Mouse (Mus musculus) E14TG2a.4 (cell line): ENCODE measurements around the gene Banp.

Experiments
- H3K27me3 ChIP-seq: 2 replicates; pipeline ENCODE4 v1.6.1; 2014; ENCODE audit warnings: low read length, control low read depth; ENCODE audit not compliant: insufficient read depth
- H3K36me3 ChIP-seq: 2 replicates; pipeline ENCODE4 v1.6.1; 2014; ENCODE audit warnings: low read length, control low read depth; ENCODE audit not compliant: insufficient read depth
- H3K4me1 ChIP-seq: replicated peaks from 2 replicates; pipeline ENCODE4 v1.6.1; 2014; ENCODE audit warnings: low read depth, low read length, control low read depth
- H3K4me3 ChIP-seq: replicated peaks from 2 replicates; pipeline ENCODE4 v1.5.1; 2014; ENCODE audit warnings: mild to moderate bottlenecking, low read length
- H3K9me3 ChIP-seq: 2 replicates; pipeline ENCODE4 v1.6.1; 2014; ENCODE audit warnings: low read length, control low read depth
- CTCF ChIP-seq: conservative IDR thresholded peaks from 2 replicates; pipeline ENCODE4 v1.5.1; 2014; ENCODE audit warnings: low read length
- NANOG ChIP-seq: IDR thresholded peaks from 2 replicates; pipeline ENCODE4 v1.6.1; 2014; ENCODE audit warnings: borderline replicate concordance, low read length, mixed read lengths
- POU5F1 ChIP-seq: IDR thresholded peaks from 2 replicates; pipeline ENCODE4 v1.6.1; 2014; ENCODE audit warnings: low read length, borderline replicate concordance

The Banp gene

DNA sequence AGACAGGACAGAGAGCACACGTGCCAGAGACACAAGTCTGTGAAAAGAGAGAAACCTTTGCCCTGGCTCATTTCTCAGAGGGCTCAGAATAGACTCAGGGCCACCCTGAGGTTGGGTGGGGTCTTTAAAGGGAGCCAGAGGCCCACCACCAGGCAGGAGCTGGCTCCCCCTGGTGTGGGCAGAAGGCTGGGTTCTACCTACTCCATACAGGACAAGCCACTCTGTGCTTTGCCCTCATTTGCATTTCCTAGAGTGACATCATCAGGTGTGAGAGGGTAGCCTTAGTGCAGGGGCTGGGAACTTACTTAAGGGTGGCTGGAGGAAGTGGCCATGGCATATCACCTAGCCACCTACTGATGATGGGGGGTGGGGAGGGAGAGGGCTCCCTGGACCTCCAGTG lies 106.6 kb downstream of the Banp start:
- H3K4me1 ChIP-seq = peaks cover 27% of the 10 kb centered on the region
- no peak overlapping the region for H3K4me3 ChIP-seq
- TF ChIP-seq NANOG = no peak
- TF ChIP-seq POU5F1 = no peak
- TF ChIP-seq CTCF = no peak

DNA sequence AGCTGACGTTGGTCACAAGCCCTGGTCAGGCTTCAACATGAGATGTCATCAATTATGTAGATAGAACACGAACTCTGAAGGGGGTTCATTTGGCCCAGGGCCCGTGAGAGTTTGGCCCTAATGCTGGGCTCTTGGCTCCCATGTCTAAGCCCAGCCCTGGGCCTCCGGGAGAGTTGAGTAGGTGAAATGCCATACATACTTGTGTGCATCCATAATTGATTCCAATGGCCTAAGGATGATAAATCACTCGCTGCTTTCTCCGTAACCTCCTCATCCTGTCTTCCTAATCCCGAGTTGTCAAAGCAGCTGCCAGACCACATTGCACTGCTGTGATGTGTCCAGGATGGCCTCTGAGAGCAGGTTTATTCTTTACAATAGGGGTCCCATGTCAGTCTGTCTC lies 107.3 kb downstream of the Banp start:
- Histone ChIP-seq H3K4me1 (peaks cover 27% of the 10 kb centered on the region), H3K27me3 (0 out of 2 replicates have a peak, but pooled peaks cover 9% of the 10 kb centered on the region), H3K36me3 (0 out of 2 replicates have a peak, but pooled peaks cover 4% of the 10 kb centered on the region), H3K9me3 (peaks cover 10% of the 10 kb centered on the region), H3K4me3 (no peak overlapping the region)
- no peak for TF ChIP-seq NANOG
- no peak for TF ChIP-seq POU5F1
- TF ChIP-seq CTCF = no peak

More for the DNA sequence above, 106.6 kb downstream of the Banp start:
- peaks cover 9% of the 10 kb centered on the region; the same call in 1 of the 2 replicates for H3K27me3 ChIP-seq
- 0 out of 2 replicates have a peak, but pooled peaks cover 4% of the 10 kb centered on the region for H3K36me3 ChIP-seq
- H3K9me3 ChIP-seq = peaks cover 10% of the 10 kb centered on the region

DNA sequence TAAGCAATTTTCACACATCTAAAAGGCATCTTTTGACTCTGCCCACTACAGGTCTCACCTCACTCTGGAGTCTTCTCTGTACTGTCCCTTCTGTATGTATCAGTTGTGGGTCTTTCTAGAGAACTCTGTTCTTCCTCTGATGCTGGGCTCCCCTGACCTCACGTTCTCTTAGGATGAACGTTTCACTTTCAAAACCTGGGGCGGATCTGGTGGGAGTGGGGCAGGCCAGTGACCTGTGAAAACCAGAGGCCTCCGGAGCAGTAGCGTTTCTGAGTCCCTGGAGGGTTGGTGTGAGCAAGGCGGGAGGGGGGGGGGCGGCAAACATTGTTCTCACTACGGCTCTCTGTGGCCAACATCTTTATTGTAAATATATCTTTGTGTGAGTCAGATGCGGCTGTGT lies 109.0 kb downstream of the Banp start:
- Histone ChIP-seq H3K4me3 (no peak overlapping the region), H3K36me3 (0 out of 2 replicates have a peak, but pooled peaks cover 4% of the 10 kb centered on the region), H3K9me3 (peaks cover 10% of the 10 kb centered on the region), H3K4me1 (peaks cover 27% of the 10 kb centered on the region), H3K27me3 (0 out of 2 replicates have a peak, but pooled peaks cover 9% of the 10 kb centered on the region)
- TF ChIP-seq CTCF (no peak), NANOG (no peak), POU5F1 (no peak)

DNA sequence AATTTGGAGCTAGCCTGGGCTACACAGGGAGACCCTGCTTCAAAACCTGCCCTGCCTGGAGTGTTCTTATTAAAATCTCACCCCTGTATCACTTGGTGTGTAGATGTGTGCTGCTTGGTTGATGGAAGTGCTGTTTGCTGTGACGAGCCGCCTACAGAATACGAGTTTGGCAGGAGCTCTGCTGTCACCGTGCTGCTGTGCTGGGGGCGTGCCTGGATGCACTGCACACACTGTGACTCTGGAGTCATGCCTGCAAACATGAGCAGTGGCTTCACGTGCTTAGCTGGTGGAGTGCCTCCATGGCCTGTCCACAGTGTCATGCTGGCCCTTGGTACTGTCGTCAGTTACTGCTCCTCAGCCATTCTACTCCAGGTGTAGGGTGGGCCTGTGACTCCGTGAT lies 109.4 kb downstream of the Banp start:
- 0 out of 2 replicates have a peak, but pooled peaks cover 8% of the 10 kb centered on the region for H3K27me3 ChIP-seq
- peaks cover 10% of the 10 kb centered on the region for H3K9me3 ChIP-seq
- H3K4me3 ChIP-seq = no peak overlapping the region
- H3K36me3 ChIP-seq = 0 out of 2 replicates have a peak, but pooled peaks cover 4% of the 10 kb centered on the region
- peaks cover 27% of the 10 kb centered on the region for H3K4me1 ChIP-seq
- TF ChIP-seq POU5F1 = no peak
- no peak for TF ChIP-seq CTCF
- no peak for TF ChIP-seq NANOG

DNA sequence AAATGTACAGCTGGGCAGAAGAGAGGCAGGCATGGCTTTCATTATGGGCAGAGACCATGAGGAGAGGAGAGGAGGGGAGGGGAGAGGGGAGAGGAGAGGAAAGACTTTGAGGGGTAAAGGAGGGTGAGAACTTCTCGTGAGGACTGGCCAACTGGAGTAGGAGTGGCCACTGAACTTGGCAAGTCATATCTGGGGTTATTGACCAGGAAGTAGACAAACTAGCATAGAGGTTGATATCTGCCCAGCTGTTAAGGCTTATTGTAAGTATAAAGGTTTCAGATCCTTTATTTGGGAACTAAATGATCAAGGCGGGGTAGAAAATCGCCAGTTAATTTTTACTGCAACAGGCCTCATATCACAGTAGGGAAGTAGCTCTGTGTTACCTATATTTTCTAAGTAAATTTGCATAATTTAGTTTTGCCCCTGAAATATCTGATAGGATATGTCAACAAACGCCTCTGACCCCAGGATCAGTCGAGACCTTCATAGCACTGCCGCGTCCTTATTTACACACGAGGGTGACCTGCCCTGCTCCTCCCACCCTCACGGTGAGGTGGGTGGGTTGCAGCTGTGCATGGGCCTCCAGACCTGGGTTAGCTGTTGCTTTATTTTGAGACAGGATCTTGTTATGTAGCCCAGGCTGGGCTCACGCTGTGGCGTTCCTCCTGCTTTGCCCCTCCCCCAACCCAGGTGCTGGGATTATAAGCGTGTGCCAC lies 113.1 kb downstream of the Banp start:
- TF ChIP-seq NANOG (no peak), CTCF (no peak), POU5F1 (no peak)
- Histone ChIP-seq H3K36me3 (no peaks in the 10 kb centered on the region), H3K4me3 (no peak overlapping the region), H3K4me1 (no peaks in the 10 kb centered on the region), H3K27me3 (no peaks in the 10 kb centered on the region), H3K9me3 (no peaks in the 10 kb centered on the region)

DNA sequence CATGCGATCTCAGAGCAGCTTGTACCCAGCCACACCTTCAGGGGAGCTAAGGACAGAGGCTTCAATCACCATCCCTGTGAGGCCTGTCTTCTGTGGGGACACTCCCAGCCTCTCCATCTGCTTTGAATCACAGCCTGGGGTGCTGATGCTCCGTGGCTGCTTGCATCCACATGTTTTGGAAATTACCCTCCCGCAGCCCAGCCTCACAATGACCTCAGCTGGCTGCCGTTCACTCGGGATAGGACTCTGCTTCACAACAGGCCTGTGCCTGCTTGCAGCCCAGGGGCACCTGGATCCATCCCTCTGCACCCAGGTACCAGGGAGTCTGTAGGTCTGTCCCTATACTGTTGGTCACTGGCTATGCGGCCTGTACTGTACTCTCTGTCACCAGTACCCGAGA lies 114.8 kb downstream of the Banp start:
- Histone ChIP-seq H3K4me3 (no peak overlapping the region), H3K9me3 (no peaks in the 10 kb centered on the region), H3K36me3 (no peaks in the 10 kb centered on the region), H3K27me3 (0 out of 2 replicates have a peak, but pooled peaks cover 4% of the 10 kb centered on the region), H3K4me1 (no peaks in the 10 kb centered on the region)
- no peak for TF ChIP-seq CTCF
- TF ChIP-seq POU5F1 = no peak
- no peak for TF ChIP-seq NANOG

DNA sequence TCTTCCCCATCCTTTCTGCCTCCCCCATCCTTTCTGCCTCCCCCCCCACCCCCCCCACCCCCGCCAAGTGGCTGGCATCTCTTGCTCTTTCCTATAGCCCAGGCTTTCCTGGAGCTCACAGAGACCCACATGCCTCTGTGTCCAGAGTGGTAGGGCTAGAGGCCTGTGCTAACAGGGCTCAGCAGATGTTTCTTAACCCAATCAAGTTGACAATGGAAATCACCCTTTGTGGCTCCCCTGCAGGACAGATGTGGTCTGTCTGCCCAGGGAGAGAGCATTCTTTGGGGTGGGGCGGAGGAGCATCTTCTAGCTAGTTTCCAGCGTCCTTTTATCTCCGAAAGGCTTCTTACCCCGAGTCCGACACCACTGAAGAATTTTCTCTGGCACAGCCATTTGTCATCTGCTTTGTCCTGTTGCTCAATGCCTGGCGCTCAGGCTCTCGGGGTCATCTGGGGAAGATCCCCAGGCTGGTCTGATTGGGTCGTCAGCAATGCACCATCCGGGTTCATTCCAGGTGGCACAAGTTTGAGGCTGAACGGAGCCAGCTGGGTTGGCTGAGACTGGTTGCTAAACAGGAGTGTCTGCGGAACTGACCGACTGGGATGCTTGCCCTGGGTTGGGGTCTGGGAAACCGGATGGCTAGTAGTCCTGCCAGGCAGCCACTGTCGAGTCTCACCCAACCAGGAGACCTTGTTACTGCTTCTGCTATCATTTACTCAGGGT lies 118.4 kb downstream of the Banp start:
- 0 out of 2 replicates have a peak, but pooled peaks cover 5% of the 10 kb centered on the region for H3K27me3 ChIP-seq
- H3K4me3 ChIP-seq = no peak overlapping the region
- H3K9me3 ChIP-seq = no peaks in the 10 kb centered on the region
- H3K36me3 ChIP-seq = no peaks in the 10 kb centered on the region
- TF ChIP-seq NANOG (no peak), CTCF (no peak), POU5F1 (no peak)
- H3K4me1 ChIP-seq = no peaks in the 10 kb centered on the region

DNA sequence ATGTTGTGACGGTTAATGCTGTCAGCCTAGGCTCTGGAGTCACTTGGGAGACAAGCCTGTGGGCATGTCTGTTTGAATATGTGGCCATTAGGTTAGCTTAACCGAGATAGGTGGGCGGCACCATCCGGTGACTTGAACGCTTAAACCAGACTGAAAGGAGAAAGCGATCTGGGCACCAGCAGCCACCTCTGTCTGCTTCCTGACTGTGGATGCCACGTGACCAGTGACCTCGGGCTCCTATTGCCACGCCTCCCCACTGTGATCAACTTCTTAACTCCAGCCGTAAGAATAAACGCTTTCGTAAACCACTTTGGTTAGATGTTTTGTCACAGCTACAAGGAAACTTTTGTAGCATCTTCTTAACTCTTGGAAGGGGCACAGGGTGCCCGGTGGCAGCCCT lies 119.1 kb downstream of the Banp start:
- H3K27me3 ChIP-seq = 0 out of 2 replicates have a peak, but pooled peaks cover 5% of the 10 kb centered on the region

More for the DNA sequence above, 119.1 kb downstream of the Banp start:
- Histone ChIP-seq H3K4me1 (no peaks in the 10 kb centered on the region), H3K4me3 (no peak overlapping the region), H3K9me3 (no peaks in the 10 kb centered on the region), H3K36me3 (no peaks in the 10 kb centered on the region)
- TF ChIP-seq CTCF (no peak), NANOG (no peak), POU5F1 (no peak)
